Mouse (Mus musculus) kidney, adult 2 months (tissue): ENCODE results near the gene Nadk2. TPM values are rescaled to one million over a fixed set of nuclear protein-coding genes. Genes with fewer than 3 reads are reported as not detected.

ENCODE experiments used
- DNase-seq: peaks from one replicate; pipeline ENCODE4 v3.0.0; 2021
- H3K27ac ChIP-seq: fragments of 200-500 bp; 2 replicates; pipeline ENCODE4 v1.5.1; 2012; ENCODE audit warnings: low read depth, low read length, control low read depth, inconsistent platforms; ENCODE audit not compliant: insufficient read depth
- H3K27me3 ChIP-seq: fragments of 200-500 bp; replicated peaks from 2 replicates; pipeline ENCODE4 v1.6.1; 2012; ENCODE audit warnings: mild to moderate bottlenecking, moderate library complexity, low read length, inconsistent platforms; ENCODE audit not compliant: control insufficient read depth, insufficient read depth
- H3K36me3 ChIP-seq: fragments of 200-500 bp; 2 replicates; pipeline ENCODE4 v1.6.1; 2012; ENCODE audit warnings: mild to moderate bottlenecking, moderate library complexity, low read length, inconsistent platforms; ENCODE audit not compliant: control insufficient read depth, insufficient read depth
- H3K4me1 ChIP-seq: fragments of 200-500 bp; 2 replicates; pipeline ENCODE4 v1.6.1; 2011; ENCODE audit warnings: low read length; ENCODE audit not compliant: control insufficient read depth, insufficient read depth
- H3K4me3 ChIP-seq: fragments of 200-500 bp; 2 replicates; pipeline ENCODE4 v1.5.1; 2011; ENCODE audit warnings: mild to moderate bottlenecking, low read depth, low read length, control low read depth; ENCODE audit not compliant: insufficient read depth
- CTCF ChIP-seq: fragments of 200-500 bp; conservative IDR thresholded peaks from 2 replicates; pipeline ENCODE4 v1.5.1; 2011; ENCODE audit warnings: low read depth, mild to moderate bottlenecking, control low read depth, low read length, moderate library complexity, mixed read lengths; ENCODE audit not compliant: insufficient read depth, insufficient read length
- POLR2A ChIP-seq: fragments of 200-500 bp; IDR thresholded peaks from one replicate; pipeline ENCODE4 v1.6.1; 2011; ENCODE audit warnings: low read depth, low read length, control low read depth
- WGBS: fragments of 180-500 bp; shearing (Covaris S2); methylation state at CpG from one replicate; pipeline ENCODE4 v1.1.7; 2018; 5-methylcytosine and 5-hydroxymethylcytosine counted together
- polyA plus RNA-seq: library from polyadenylated mRNA; depleted of rRNA; stranded (reverse); fragments of >200 nt; gene quantifications from 2 replicates; pipeline ENCODE4 v1.2.3, GENCODE M21; 2012; rRNA removed

The Nadk2 gene
- polyA plus RNA-seq, 1 experiment: 52.9 TPM

GRCm38 (mm10) chr15:9140684-9141171, 69.7 kb downstream of the Nadk2 start:
- 1% methylated on average over 37 of the region's 37 CpGs for WGBS
- peak; percentile 64 for DNase-seq

GRCm38 (mm10) chr15:9155325-9155724, 84.3 kb downstream of the Nadk2 start, which contains the start of gene Skp2:
TSS of gene Skp2 (minus strand) at chr15:9155425.
- Histone ChIP-seq H3K27ac (no peak within 1 kb of the TSS), H3K27me3 (no peaks in the 10 kb centered on the region), H3K4me1 (no peaks in the 10 kb centered on the region), H3K4me3 (no peak within 1 kb of the TSS), H3K36me3 (peaks cover 5% of the 10 kb centered on the region)
- no peak for TF ChIP-seq POLR2A
- no peak for TF ChIP-seq CTCF
- no peak for DNase-seq

More at GRCm38 (mm10) chr15:9140684-9141171, 69.7 kb downstream of the Nadk2 start:
- TF ChIP-seq POLR2A (no peak), CTCF (no peak)
- H3K4me3 ChIP-seq: peak overlapping the region; percentile 82
- H3K36me3 ChIP-seq: no peaks in the 10 kb centered on the region
- peak overlapping the region; percentile 53 for H3K27ac ChIP-seq
- no peaks in the 10 kb centered on the region for H3K27me3 ChIP-seq
- H3K4me1 ChIP-seq: peaks cover 4% of the 10 kb centered on the region

Other genes starting within 250 kb of the Nadk2 start
- gene Ranbp3l, start 103.3 kb upstream of the Nadk2 start, polyA plus RNA-seq: 17.8 and 26.1 TPM in 2 replicates
- gene Lmbrd2, start 69.3 kb downstream of the Nadk2 start, polyA plus RNA-seq: 21.2 and 32.4 TPM in 2 replicates
- 0.92 and 1.0 TPM in 2 replicates for gene Skp2, start 84.2 kb downstream of the Nadk2 start, polyA plus RNA-seq
- 193 and 203 TPM in 2 replicates for gene Ugt3a1, start 205.6 kb downstream of the Nadk2 start, polyA plus RNA-seq